Mouse (Mus musculus): Measurements from ENCODE around the gene Gm20388. TPM values are rescaled to one million over a fixed set of nuclear protein-coding genes. Genes with fewer than 3 reads are reported as not detected.

The Gm20388 gene
- polyA plus RNA-seq, 1 experiment from 2014 or later: not detected

DNA sequence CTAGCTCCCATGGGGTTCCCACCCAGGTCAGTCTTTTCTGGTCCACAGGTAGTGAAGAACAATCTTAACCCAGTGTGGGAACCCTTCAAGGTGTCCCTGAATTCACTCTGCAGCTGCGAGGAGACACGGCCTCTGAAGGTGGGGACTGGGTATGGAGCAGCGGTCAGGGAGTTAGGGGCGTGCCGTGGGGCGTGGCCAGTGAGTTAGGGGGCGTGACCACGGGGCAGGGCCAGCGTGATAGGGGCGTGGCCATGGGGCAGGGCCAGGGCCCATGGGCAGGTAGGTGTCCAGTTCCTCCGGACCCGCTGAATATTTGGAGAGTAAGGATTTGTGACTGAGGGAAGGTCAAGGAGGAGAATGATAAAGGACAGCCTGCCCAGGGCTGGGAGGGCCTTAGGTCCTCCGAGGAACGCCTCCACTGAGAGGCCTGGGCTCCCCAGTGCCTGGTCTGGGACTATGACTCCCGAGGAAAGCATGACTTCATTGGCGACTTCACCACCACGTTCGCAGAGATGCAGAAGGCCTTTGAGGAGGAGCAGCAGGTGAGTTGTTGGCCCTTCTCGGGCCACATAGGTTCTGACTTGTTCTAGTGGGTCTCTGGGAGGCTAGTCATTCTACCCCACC, 3215.7 kb downstream of the Gm20388 start:
- WGBS: 6% methylated on average over 19 of the region's 19 CpGs
- ATAC-seq (ENCODE audit: low FRiP score) (no peak), DNase-seq (ENCODE audit: low spot score) (no peak)
- Histone ChIP-seq H3K27ac (no peak overlapping the region), H3K27me3 (ENCODE audit: control insufficient read depth, insufficient read depth, low read length) (peaks cover 9% of the 10 kb centered on the region), H3K36me3 (replicated peaks; ENCODE audit: control insufficient read depth, insufficient read depth) (no peaks in the 10 kb centered on the region), H3K4me3 (replicated peaks; ENCODE audit: low read length) (no peak overlapping the region), H3K9ac (no peak overlapping the region), H3K4me2 (replicated peaks) (no peak overlapping the region), H3K9me3 (ENCODE audit: control insufficient read depth, low read length) (no peaks in the 10 kb centered on the region), H3K4me1 (replicated peaks; ENCODE audit: control insufficient read depth, insufficient read depth, low read length) (no peaks in the 10 kb centered on the region)

DNA sequence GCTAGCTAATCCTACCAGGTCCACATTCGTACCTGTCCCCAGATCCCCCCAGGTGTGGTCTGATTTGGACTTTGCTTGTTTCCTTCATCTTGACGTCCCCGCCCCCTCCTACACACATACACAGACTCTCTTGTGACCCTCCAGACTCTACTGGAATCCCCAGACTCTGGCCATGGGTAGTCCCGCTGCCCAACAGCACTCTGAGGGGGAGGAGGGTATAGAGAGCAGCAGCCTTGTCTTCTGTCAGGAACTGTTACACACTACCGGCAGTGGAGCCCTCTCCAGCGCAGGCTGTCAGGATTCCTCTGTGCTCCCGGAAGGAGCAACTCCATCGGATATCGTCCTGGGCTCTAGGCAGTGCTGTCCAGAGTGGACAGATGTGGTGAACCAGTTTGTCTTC, 3220.4 kb downstream of the Gm20388 start:
- no peak overlapping the region for H3K9ac ChIP-seq
- peaks cover 7% of the 10 kb centered on the region for H3K27me3 ChIP-seq (ENCODE audit: control insufficient read depth, insufficient read depth, low read length)
- no peaks in the 10 kb centered on the region for H3K9me3 ChIP-seq (ENCODE audit: control insufficient read depth, low read length)
- H3K36me3 ChIP-seq (replicated peaks; ENCODE audit: control insufficient read depth, insufficient read depth): no peaks in the 10 kb centered on the region
- H3K4me1 ChIP-seq (replicated peaks; ENCODE audit: control insufficient read depth, insufficient read depth, low read length): peaks cover 13% of the 10 kb centered on the region
- 73% methylated on average over 9 of the region's 9 CpGs for WGBS
- no peak overlapping the region for H3K4me2 ChIP-seq (replicated peaks)
- H3K27ac ChIP-seq: no peak overlapping the region
- H3K4me3 ChIP-seq (replicated peaks; ENCODE audit: low read length): no peak overlapping the region
- ATAC-seq (ENCODE audit: low FRiP score) (no peak), DNase-seq (ENCODE audit: low spot score) (no peak)

DNA sequence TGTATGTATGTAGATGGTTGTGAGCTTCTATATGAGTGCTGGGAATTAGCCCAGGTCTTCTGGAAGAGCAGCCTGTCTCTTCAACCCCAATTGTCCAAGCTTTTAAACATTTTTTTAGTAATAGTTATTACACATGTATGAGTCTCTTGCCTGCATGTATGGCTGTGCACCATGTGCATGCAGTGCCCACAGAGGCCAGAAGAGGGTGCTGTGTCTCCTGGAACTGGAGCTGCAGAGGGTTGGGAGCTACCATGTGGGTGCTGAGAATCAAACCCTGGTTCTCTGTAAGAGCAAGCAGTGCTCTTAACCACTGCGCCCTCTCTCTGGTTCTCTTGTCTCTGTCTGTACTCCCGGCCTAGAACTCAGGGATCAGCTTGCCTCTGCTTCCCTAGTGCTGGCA, 3222.3 kb downstream of the Gm20388 start:
- no peak overlapping the region for H3K4me2 ChIP-seq (replicated peaks)
- H3K9ac ChIP-seq: no peak overlapping the region
- DNase-seq (ENCODE audit: low spot score): no peak
- peaks cover 13% of the 10 kb centered on the region for H3K4me1 ChIP-seq (replicated peaks; ENCODE audit: control insufficient read depth, insufficient read depth, low read length)
- H3K9me3 ChIP-seq (ENCODE audit: control insufficient read depth, low read length): no peaks in the 10 kb centered on the region
- H3K36me3 ChIP-seq (replicated peaks; ENCODE audit: control insufficient read depth, insufficient read depth): no peaks in the 10 kb centered on the region
- H3K27me3 ChIP-seq (ENCODE audit: control insufficient read depth, insufficient read depth, low read length): no peaks in the 10 kb centered on the region
- H3K4me3 ChIP-seq (replicated peaks; ENCODE audit: low read length): no peak overlapping the region
- no peak overlapping the region for H3K27ac ChIP-seq
- 94% methylated on average over 2 of the region's 2 CpGs for WGBS
- no peak for ATAC-seq (ENCODE audit: low FRiP score)

DNA sequence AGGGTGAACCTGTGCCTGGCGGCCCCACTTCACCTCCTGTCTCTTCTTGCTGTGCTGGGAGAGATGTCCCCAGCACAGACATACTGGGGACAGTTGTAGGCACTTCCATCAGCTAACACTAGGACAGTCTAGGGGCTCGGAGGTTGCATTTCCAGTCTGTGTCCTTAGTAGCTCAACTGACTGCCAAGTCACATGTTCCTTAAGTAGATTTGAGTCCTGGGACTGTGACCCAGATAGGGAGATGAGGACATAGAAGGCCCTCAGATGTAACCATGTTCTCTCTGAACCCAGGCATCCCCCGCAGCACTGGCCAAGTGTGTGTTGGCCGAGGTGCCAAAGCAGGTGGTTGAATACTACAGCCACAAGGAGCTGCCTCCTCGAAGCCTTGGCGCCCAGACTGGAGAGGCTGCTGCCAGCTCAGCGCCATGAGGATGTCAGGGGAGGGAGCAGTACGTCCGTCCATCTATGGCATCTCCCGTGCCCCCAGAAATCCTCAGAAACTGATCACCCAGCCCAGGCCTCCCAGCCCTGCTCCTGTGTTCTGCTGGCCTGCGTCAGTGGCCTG, 3223.6 kb downstream of the Gm20388 start:
- no peak for DNase-seq (ENCODE audit: low spot score)

GRCm38 (mm10) chr8:123135406-123135805, 3224.8 kb downstream of the Gm20388 start:
- no peak overlapping the region for H3K9ac ChIP-seq
- H3K4me3 ChIP-seq (replicated peaks; ENCODE audit: low read length): no peak overlapping the region
- peak; percentile 53 for DNase-seq (ENCODE audit: low spot score)
- H3K4me1 ChIP-seq (replicated peaks; ENCODE audit: control insufficient read depth, insufficient read depth, low read length): peaks cover 13% of the 10 kb centered on the region
- WGBS: 5% methylated on average over 7 of the region's 7 CpGs
- H3K36me3 ChIP-seq (replicated peaks; ENCODE audit: control insufficient read depth, insufficient read depth): no peaks in the 10 kb centered on the region
- H3K9me3 ChIP-seq (ENCODE audit: control insufficient read depth, low read length): no peaks in the 10 kb centered on the region
- peak overlapping the region; percentile 56; the same call in 1 of the 2 replicates for H3K27ac ChIP-seq
- ATAC-seq (ENCODE audit: low FRiP score): no peak
- H3K27me3 ChIP-seq (ENCODE audit: control insufficient read depth, insufficient read depth, low read length): no peaks in the 10 kb centered on the region
- H3K4me2 ChIP-seq (replicated peaks): peak overlapping the region; percentile 17

More for the DNA sequence above, 3223.6 kb downstream of the Gm20388 start:
- Histone ChIP-seq H3K9me3 (ENCODE audit: control insufficient read depth, low read length) (no peaks in the 10 kb centered on the region), H3K4me3 (replicated peaks; ENCODE audit: low read length) (no peak overlapping the region), H3K4me1 (replicated peaks; ENCODE audit: control insufficient read depth, insufficient read depth, low read length) (peaks cover 13% of the 10 kb centered on the region), H3K27ac (no peak overlapping the region), H3K4me2 (replicated peaks) (no peak overlapping the region), H3K27me3 (ENCODE audit: control insufficient read depth, insufficient read depth, low read length) (no peaks in the 10 kb centered on the region), H3K36me3 (replicated peaks; ENCODE audit: control insufficient read depth, insufficient read depth) (no peaks in the 10 kb centered on the region), H3K9ac (no peak overlapping the region)
- 86% methylated on average over 11 of the region's 11 CpGs for WGBS
- no peak for ATAC-seq (ENCODE audit: low FRiP score)

DNA sequence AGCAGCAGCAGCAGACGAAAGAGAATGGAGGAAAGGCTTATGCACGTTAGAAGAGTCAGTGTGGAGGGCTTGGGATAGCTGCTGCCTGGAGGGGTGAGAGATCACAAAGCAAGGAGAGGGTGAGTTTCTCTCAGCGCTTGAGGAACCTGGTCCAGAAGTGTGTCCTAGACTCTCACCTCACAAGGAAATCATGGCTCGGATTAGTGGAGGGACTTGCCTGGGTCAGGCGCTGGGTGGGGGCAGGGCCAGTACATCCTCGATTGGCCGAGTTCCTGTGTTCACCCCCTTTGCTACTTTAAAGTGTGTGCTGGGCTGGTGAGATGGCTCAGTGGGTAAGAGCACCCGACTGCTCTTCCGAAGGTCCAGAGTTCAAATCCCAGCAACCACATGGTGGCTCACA, 3225.2 kb downstream of the Gm20388 start:
- H3K9ac ChIP-seq: no peak overlapping the region
- ATAC-seq (ENCODE audit: low FRiP score): no peak

GRCm38 (mm10) chr8:123136287-123136686, 3225.6 kb downstream of the Gm20388 start:
- Histone ChIP-seq H3K4me2 (replicated peaks) (no peak overlapping the region), H3K36me3 (replicated peaks; ENCODE audit: control insufficient read depth, insufficient read depth) (no peaks in the 10 kb centered on the region), H3K4me1 (replicated peaks; ENCODE audit: control insufficient read depth, insufficient read depth, low read length) (peaks cover 13% of the 10 kb centered on the region), H3K27me3 (ENCODE audit: control insufficient read depth, insufficient read depth, low read length) (no peaks in the 10 kb centered on the region), H3K9ac (no peak overlapping the region), H3K4me3 (replicated peaks; ENCODE audit: low read length) (no peak overlapping the region), H3K9me3 (ENCODE audit: control insufficient read depth, low read length) (no peaks in the 10 kb centered on the region), H3K27ac (no peak overlapping the region)
- ATAC-seq (ENCODE audit: low FRiP score) (no peak), DNase-seq (ENCODE audit: low spot score) (no peak)
- WGBS: 80% methylated on average over 9 of the region's 9 CpGs

More for the DNA sequence above, 3225.2 kb downstream of the Gm20388 start:
- Histone ChIP-seq H3K9me3 (ENCODE audit: control insufficient read depth, low read length) (no peaks in the 10 kb centered on the region), H3K36me3 (replicated peaks; ENCODE audit: control insufficient read depth, insufficient read depth) (no peaks in the 10 kb centered on the region), H3K4me3 (replicated peaks; ENCODE audit: low read length) (no peak overlapping the region), H3K27ac (peak overlapping the region; percentile 56; the same call in 1 of the 2 replicates), H3K4me1 (replicated peaks; ENCODE audit: control insufficient read depth, insufficient read depth, low read length) (peaks cover 13% of the 10 kb centered on the region), H3K27me3 (ENCODE audit: control insufficient read depth, insufficient read depth, low read length) (no peaks in the 10 kb centered on the region), H3K4me2 (replicated peaks) (peak overlapping the region; percentile 17)
- no peak for DNase-seq (ENCODE audit: low spot score)
- 42% methylated on average over 9 of the region's 9 CpGs for WGBS

GRCm38 (mm10) chr8:123137645-123138077, 3227.0 kb downstream of the Gm20388 start:
- H3K27me3 ChIP-seq (ENCODE audit: control insufficient read depth, insufficient read depth, low read length): no peaks in the 10 kb centered on the region
- no peak overlapping the region for H3K4me2 ChIP-seq (replicated peaks)
- DNase-seq (ENCODE audit: low spot score) (peak; percentile 54), ATAC-seq (ENCODE audit: low FRiP score) (peak; percentile 49)
- no peak overlapping the region for H3K4me3 ChIP-seq (replicated peaks; ENCODE audit: low read length)
- peaks cover 13% of the 10 kb centered on the region for H3K4me1 ChIP-seq (replicated peaks; ENCODE audit: control insufficient read depth, insufficient read depth, low read length)
- H3K27ac ChIP-seq: 0 out of 2 replicates have a peak overlapping the region, but pooled peaks have one; percentile 3
- H3K36me3 ChIP-seq (replicated peaks; ENCODE audit: control insufficient read depth, insufficient read depth): no peaks in the 10 kb centered on the region
- H3K9me3 ChIP-seq (ENCODE audit: control insufficient read depth, low read length): no peaks in the 10 kb centered on the region
- 5% methylated on average over 2 of the region's 2 CpGs for WGBS
- H3K9ac ChIP-seq: no peak overlapping the region

DNA sequence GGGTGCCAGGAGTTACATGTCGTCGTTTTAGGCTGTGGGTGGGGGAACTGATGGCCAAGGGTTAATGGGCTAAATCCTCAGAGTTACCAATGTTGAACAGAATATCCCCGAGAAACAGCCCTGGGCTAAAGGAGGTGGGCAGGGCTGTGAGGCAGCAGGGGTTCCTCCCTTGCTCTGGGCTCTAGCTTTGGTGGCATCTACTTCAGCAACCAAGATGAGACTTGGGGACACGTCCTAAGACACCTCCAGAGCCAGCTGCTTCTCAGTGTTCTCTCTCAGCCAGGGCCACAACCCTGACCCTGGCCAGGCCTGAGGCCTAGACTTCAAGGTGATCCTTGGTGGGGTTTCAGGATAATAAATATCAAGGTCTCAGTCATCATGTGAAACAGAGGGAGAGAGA, 3228.1 kb downstream of the Gm20388 start:
- Histone ChIP-seq H3K4me3 (replicated peaks; ENCODE audit: low read length) (no peak overlapping the region), H3K9me3 (ENCODE audit: control insufficient read depth, low read length) (no peaks in the 10 kb centered on the region), H3K4me2 (replicated peaks) (no peak overlapping the region), H3K27me3 (ENCODE audit: control insufficient read depth, insufficient read depth, low read length) (no peaks in the 10 kb centered on the region), H3K4me1 (replicated peaks; ENCODE audit: control insufficient read depth, insufficient read depth, low read length) (peaks cover 13% of the 10 kb centered on the region), H3K27ac (no peak overlapping the region), H3K36me3 (replicated peaks; ENCODE audit: control insufficient read depth, insufficient read depth) (no peaks in the 10 kb centered on the region), H3K9ac (no peak overlapping the region)
- DNase-seq (ENCODE audit: low spot score) (no peak), ATAC-seq (ENCODE audit: low FRiP score) (no peak)
- WGBS: 73% methylated on average over 4 of the region's 4 CpGs
